Mouse (Mus musculus): Measurements from ENCODE around the gene Olfr364-ps1. TPM values are rescaled to one million over a fixed set of nuclear protein-coding genes. Genes with fewer than 3 reads are reported as not detected.

Olfr364-ps1 gene
- not detected in 2 replicates for polyA plus RNA-seq (2014; fragmentation: Nextera tagmentation; extraction: Ambion mirVana)

- 86% methylated on average over 3 of the region's 3 CpGs for WGBS
- no peak within 1 kb of the TSS for H3K4me2 ChIP-seq (replicated peaks; ENCODE audit: low read depth, low read length)
- H3K36me3 ChIP-seq (ENCODE audit: control insufficient read depth, insufficient read depth, low read length): no peaks in the 10 kb centered on the region
- no peak within 1 kb of the TSS for H3K9ac ChIP-seq (ENCODE audit: low read depth, low read length)
- no peak within 1 kb of the TSS for H3K27ac ChIP-seq (ENCODE audit: low read depth, low read length)
- H3K9me3 ChIP-seq (ENCODE audit: control insufficient read depth, low read length): no peaks in the 10 kb centered on the region
- ATAC-seq (ENCODE audit: low FRiP score, low TSS enrichment): no peak
- H3K4me3 ChIP-seq (ENCODE audit: low read length): no peak within 1 kb of the TSS
- no peaks in the 10 kb centered on the region for H3K27me3 ChIP-seq (ENCODE audit: control insufficient read depth, insufficient read depth, low read length)
- H3K4me1 ChIP-seq (ENCODE audit: control insufficient read depth, insufficient read depth, low read length): no peaks in the 10 kb centered on the region
Measured at GRCm38 (mm10) chr2:37139022-37139421, at the start of gene Olfr364-ps1. Olfr364-ps1 (plus strand) TSS chr2:37139322.

- H3K27ac ChIP-seq (ENCODE audit: low read depth, low read length): no peak within 1 kb of the TSS
- peaks cover 3% of the 10 kb centered on the region; the same call in 1 of the 2 replicates for H3K9me3 ChIP-seq (ENCODE audit: control insufficient read depth, low read length)
- no peak within 1 kb of the TSS for H3K4me2 ChIP-seq (replicated peaks; ENCODE audit: low read depth, low read length)
- 83% methylated on average over 1 of the region's 1 CpGs for WGBS
- no peak within 1 kb of the TSS for H3K4me3 ChIP-seq (ENCODE audit: low read length)
- H3K36me3 ChIP-seq (ENCODE audit: control insufficient read depth, insufficient read depth, low read length): no peaks in the 10 kb centered on the region
- no peak within 1 kb of the TSS for H3K9ac ChIP-seq (ENCODE audit: low read depth, low read length)
- no peaks in the 10 kb centered on the region for H3K4me1 ChIP-seq (ENCODE audit: control insufficient read depth, insufficient read depth, low read length)
- no peaks in the 10 kb centered on the region for H3K27me3 ChIP-seq (ENCODE audit: control insufficient read depth, insufficient read depth, low read length)
- no peak for ATAC-seq (ENCODE audit: low FRiP score, low TSS enrichment)
Measured at GRCm38 (mm10) chr2:37117810-37118209, 21.3 kb upstream of the Olfr364-ps1 start, which contains the start of gene Olfr362. Olfr362 (minus strand) TSS chr2:37117910.

- Histone ChIP-seq H3K4me3 (ENCODE audit: low read length) (no peak within 1 kb of the TSS), H3K4me1 (ENCODE audit: control insufficient read depth, insufficient read depth, low read length) (no peaks in the 10 kb centered on the region), H3K36me3 (ENCODE audit: control insufficient read depth, insufficient read depth, low read length) (no peaks in the 10 kb centered on the region), H3K9ac (ENCODE audit: low read depth, low read length) (no peak within 1 kb of the TSS), H3K9me3 (ENCODE audit: control insufficient read depth, low read length) (0 out of 2 replicates have a peak, but pooled peaks cover 2% of the 10 kb centered on the region), H3K27me3 (ENCODE audit: control insufficient read depth, insufficient read depth, low read length) (no peaks in the 10 kb centered on the region), H3K27ac (ENCODE audit: low read depth, low read length) (no peak within 1 kb of the TSS), H3K4me2 (replicated peaks; ENCODE audit: low read depth, low read length) (no peak within 1 kb of the TSS)
- ATAC-seq (ENCODE audit: low FRiP score, low TSS enrichment): no peak
- WGBS: 84% methylated on average over 3 of the region's 3 CpGs
Measured at GRCm38 (mm10) chr2:37187898-37188297, 48.8 kb downstream of the Olfr364-ps1 start, which contains the start of gene Olfr365. Olfr365 (plus strand) TSS chr2:37188198.

Other genes starting within 250 kb of the Olfr364-ps1 start
- not detected in 2 replicates for gene Olfr353, start 246.4 kb upstream of the Olfr364-ps1 start, polyA plus RNA-seq (2014; fragmentation: Nextera tagmentation; extraction: Ambion mirVana)
- not detected in 2 replicates for gene Olfr354, start 233.6 kb upstream of the Olfr364-ps1 start, polyA plus RNA-seq (2014; fragmentation: Nextera tagmentation; extraction: Ambion mirVana)
- gene Olfr355, start 210.4 kb upstream of the Olfr364-ps1 start, polyA plus RNA-seq (2014; fragmentation: Nextera tagmentation; extraction: Ambion mirVana): not detected in 2 replicates
- gene Olfr356, start 202.2 kb upstream of the Olfr364-ps1 start, polyA plus RNA-seq (2014; fragmentation: Nextera tagmentation; extraction: Ambion mirVana): not detected in 2 replicates
- gene Olfr357, start 145.5 kb upstream of the Olfr364-ps1 start, polyA plus RNA-seq (2014; fragmentation: Nextera tagmentation; extraction: Ambion mirVana): not detected in 2 replicates
- gene Olfr358, start 130.0 kb upstream of the Olfr364-ps1 start, polyA plus RNA-seq (2014; fragmentation: Nextera tagmentation; extraction: Ambion mirVana): not detected in 2 replicates
- not detected in 2 replicates for gene Olfr360, start 73.6 kb upstream of the Olfr364-ps1 start, polyA plus RNA-seq (2014; fragmentation: Nextera tagmentation; extraction: Ambion mirVana)
- gene Olfr361, start 50.0 kb upstream of the Olfr364-ps1 start, polyA plus RNA-seq (2014; fragmentation: Nextera tagmentation; extraction: Ambion mirVana): not detected in 2 replicates
- gene Olfr362, start 21.4 kb upstream of the Olfr364-ps1 start, polyA plus RNA-seq (2014; fragmentation: Nextera tagmentation; extraction: Ambion mirVana): not detected in 2 replicates
- gene Olfr365, start 48.9 kb downstream of the Olfr364-ps1 start, polyA plus RNA-seq (2014; fragmentation: Nextera tagmentation; extraction: Ambion mirVana): not detected in 2 replicates
- gene Olfr366, start 72.3 kb downstream of the Olfr364-ps1 start, polyA plus RNA-seq (2014; fragmentation: Nextera tagmentation; extraction: Ambion mirVana): not detected in 2 replicates
- gene Olfr368, start 187.2 kb downstream of the Olfr364-ps1 start, polyA plus RNA-seq (2014; fragmentation: Nextera tagmentation; extraction: Ambion mirVana): not detected in 2 replicates
- 43.1 and 51.6 TPM in 2 replicates for gene Pdcl, start 220.0 kb downstream of the Olfr364-ps1 start, polyA plus RNA-seq (2014; fragmentation: Nextera tagmentation; extraction: Ambion mirVana)

All from kidney, embryonic 14.5 days (tissue).